Mouse (Mus musculus): Measurements from ENCODE around the gene Nat8. TPM values are rescaled to one million over a fixed set of nuclear protein-coding genes. Genes with fewer than 3 reads are reported as not detected.
A peak's percentile ranks its signal among the peaks of the same experiment; 100 is the strongest.
"Not testable (repeated sequence)": the region's sequence is repeated elsewhere in the genome, so short reads cannot be mapped to it uniquely, and the experiment has no call there.

The Nat8 gene
- polyA plus RNA-seq, 1 experiment = 4.2 TPM

DNA sequence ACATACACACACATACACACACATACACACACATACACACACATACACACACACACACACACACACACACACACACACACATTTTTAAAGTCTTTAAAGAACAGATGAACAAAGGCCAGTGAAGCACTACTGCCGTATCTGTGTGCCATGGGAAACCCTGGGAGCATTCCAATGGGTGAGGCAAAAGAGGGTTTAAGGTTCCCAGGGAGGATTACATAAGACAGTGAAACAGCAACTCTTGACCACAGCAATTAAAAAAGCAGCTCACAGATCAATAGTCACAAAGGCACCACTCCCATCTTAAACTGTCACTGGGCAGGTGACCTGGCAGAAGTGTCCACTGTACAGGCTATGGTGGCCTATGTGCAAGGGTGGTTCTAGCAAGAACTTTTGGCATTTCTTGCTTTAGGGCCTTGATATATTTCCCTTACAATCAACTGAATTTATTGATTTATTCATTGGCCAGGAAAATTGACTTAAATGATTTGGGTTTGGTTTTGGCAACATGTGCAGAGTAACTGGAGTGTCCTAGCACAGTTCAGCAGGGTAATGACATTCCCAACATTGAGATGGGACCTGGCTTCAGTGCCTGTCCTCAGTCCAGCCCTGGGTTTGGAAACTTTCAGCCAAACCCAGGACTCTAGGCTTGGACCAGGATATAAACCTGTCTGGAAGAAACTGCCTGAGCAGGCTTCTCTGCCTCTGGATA, 8.3 kb downstream of the Nat8 start:
- Histone ChIP-seq H3K4me3 (replicated peaks; ENCODE audit: insufficient read depth, low read depth, low read length) (no peak overlapping the region), H3K27ac (ENCODE audit: insufficient read depth, low read length) (no peak overlapping the region), H3K27me3 (ENCODE audit: control insufficient read depth, insufficient read depth, low read length) (no peaks in the 10 kb centered on the region), H3K4me1 (ENCODE audit: control insufficient read depth, insufficient read depth, low read length) (no peaks in the 10 kb centered on the region)
- DNase-seq = no peak
- TF ChIP-seq CTCF (IDR thresholded peaks at IDR 0.05; ENCODE audit: borderline replicate concordance, insufficient read depth, low read depth, low read length) = no peak
- TF ChIP-seq POLR2A (IDR thresholded peaks at IDR 0.05; ENCODE audit: borderline replicate concordance, insufficient read depth, low read length) = no peak
- 85% methylated on average over 1 of the region's 1 CpGs for WGBS

DNA sequence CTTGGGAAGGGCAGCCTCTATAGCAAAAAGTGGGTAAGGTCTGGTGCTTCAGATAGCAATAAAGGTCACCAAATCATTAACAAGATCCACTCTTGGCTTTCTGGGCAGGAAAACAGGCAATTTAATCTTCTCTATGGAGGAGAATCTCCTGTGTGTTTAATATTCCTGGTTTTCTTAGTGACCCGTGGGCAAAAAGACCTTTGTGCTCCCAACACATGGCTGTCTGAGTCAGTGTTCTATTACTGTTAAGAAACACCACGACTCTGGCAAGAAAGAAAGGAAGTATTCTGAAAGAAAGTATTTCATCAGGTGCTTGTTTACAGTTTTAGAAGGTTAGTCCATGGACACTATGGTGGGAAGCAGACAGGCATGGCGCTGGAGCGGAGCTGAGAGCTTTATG, 9.6 kb downstream of the Nat8 start:
- H3K27me3 ChIP-seq (ENCODE audit: control insufficient read depth, insufficient read depth, low read length) = no peaks in the 10 kb centered on the region
- 81% methylated on average over 4 of the region's 4 CpGs for WGBS
- H3K4me1 ChIP-seq (ENCODE audit: control insufficient read depth, insufficient read depth, low read length) = no peaks in the 10 kb centered on the region
- no peak overlapping the region for H3K27ac ChIP-seq (ENCODE audit: insufficient read depth, low read length)
- TF ChIP-seq CTCF (IDR thresholded peaks at IDR 0.05; ENCODE audit: borderline replicate concordance, insufficient read depth, low read depth, low read length) = no peak
- no peak for TF ChIP-seq POLR2A (IDR thresholded peaks at IDR 0.05; ENCODE audit: borderline replicate concordance, insufficient read depth, low read length)
- no peak overlapping the region for H3K4me3 ChIP-seq (replicated peaks; ENCODE audit: insufficient read depth, low read depth, low read length)
- no peak for DNase-seq

DNA sequence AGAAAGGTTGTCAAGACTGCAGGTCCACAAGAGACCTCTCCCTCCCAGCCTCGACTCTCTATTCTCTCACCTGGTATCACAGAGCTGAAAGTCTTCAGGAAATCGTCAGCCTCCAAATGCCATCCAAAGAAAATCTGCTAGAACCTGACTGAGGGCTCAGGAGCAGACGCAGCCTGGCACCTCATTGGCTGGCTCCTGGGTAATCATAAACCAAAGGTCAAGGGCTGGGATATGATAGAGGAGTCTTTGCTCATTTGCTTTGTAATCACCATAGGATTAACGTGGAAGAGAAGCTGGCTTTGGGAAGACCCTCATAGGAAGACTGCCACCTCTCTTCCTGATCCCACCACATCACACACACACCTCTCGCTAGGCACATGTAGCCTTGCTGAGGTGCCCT, 11.0 kb downstream of the Nat8 start, which contains the start of the genes Nat8f6 and Nat8f5:
Nat8f6 (minus strand) TSS at position 118 of the 400 bp plus-strand sequence.
Nat8f5 (minus strand) TSS at position 136 of the 400 bp plus-strand sequence.
- Histone ChIP-seq H3K4me1 (ENCODE audit: control insufficient read depth, insufficient read depth, low read length) (no peaks in the 10 kb centered on the region), H3K27me3 (ENCODE audit: control insufficient read depth, insufficient read depth, low read length) (no peaks in the 10 kb centered on the region), H3K27ac (ENCODE audit: insufficient read depth, low read length) (no peak within 1 kb of the TSS), H3K4me3 (replicated peaks; ENCODE audit: insufficient read depth, low read depth, low read length) (no peak within 1 kb of the TSS)
- TF ChIP-seq POLR2A (IDR thresholded peaks at IDR 0.05; ENCODE audit: borderline replicate concordance, insufficient read depth, low read length) (no peak), CTCF (IDR thresholded peaks at IDR 0.05; ENCODE audit: borderline replicate concordance, insufficient read depth, low read depth, low read length) (no peak)
- WGBS = 82% methylated on average over 5 of the region's 5 CpGs
- DNase-seq = no peak

DNA sequence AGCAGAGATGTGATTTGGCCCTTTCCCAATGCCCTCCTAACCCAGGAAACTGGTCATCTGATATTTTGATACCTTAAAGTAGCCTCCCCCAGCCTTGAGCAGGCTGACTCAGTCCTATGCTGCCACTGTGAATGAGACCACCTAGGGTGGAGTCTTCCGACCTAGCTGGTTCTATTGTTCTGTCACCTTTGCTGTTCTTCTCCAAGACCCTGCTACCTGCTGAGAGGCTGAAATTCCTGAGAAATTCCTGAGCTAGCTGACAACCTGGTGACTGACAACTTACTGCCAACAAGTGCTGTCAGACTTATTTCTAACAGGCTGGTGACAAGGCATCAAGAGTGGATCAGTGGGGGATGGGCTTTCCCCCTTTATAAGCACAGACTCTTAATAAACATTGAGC, 13.5 kb downstream of the Nat8 start:
- TF ChIP-seq CTCF (IDR thresholded peaks at IDR 0.05; ENCODE audit: borderline replicate concordance, insufficient read depth, low read depth, low read length) (no peak), POLR2A (IDR thresholded peaks at IDR 0.05; ENCODE audit: borderline replicate concordance, insufficient read depth, low read length) (no peak)
- Histone ChIP-seq H3K4me1 (ENCODE audit: control insufficient read depth, insufficient read depth, low read length) (no peaks in the 10 kb centered on the region), H3K27ac (ENCODE audit: insufficient read depth, low read length) (no peak overlapping the region), H3K4me3 (replicated peaks; ENCODE audit: insufficient read depth, low read depth, low read length) (no peak overlapping the region), H3K27me3 (ENCODE audit: control insufficient read depth, insufficient read depth, low read length) (no peaks in the 10 kb centered on the region)
- no peak for DNase-seq
- WGBS = 15% methylated on average over 1 of the region's 1 CpGs

DNA sequence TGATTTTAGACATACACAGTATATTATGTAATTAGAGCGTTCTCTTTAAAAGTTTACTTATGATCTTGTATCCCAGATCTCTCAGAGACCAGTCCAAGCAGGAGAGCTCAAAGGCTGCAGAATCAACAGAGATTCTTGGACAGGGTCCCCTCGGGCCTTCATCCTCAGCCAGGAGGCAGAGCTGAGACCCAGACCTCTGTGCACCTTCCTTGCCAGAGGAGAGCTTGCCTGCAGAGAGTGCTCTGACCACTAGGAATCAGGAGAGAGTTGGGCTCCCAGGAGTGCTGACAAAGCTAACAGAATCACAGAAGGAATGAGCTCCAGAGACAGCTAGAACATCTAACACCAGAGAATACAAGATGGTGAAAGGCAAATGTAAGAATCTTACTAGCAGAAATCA, 18.5 kb downstream of the Nat8 start:
- 0 out of 2 replicates have a peak, but pooled peaks cover 3% of the 10 kb centered on the region for H3K4me1 ChIP-seq (ENCODE audit: control insufficient read depth, insufficient read depth, low read length)
- no peak overlapping the region for H3K4me3 ChIP-seq (replicated peaks; ENCODE audit: insufficient read depth, low read depth, low read length)
- no peak for TF ChIP-seq POLR2A (IDR thresholded peaks at IDR 0.05; ENCODE audit: borderline replicate concordance, insufficient read depth, low read length)
- 85% methylated on average over 2 of the region's 2 CpGs for WGBS
- no peak for DNase-seq
- H3K27ac ChIP-seq (ENCODE audit: insufficient read depth, low read length) = no peak overlapping the region
- no peaks in the 10 kb centered on the region; the same call in 1 of the 2 replicates for H3K27me3 ChIP-seq (ENCODE audit: control insufficient read depth, insufficient read depth, low read length)

DNA sequence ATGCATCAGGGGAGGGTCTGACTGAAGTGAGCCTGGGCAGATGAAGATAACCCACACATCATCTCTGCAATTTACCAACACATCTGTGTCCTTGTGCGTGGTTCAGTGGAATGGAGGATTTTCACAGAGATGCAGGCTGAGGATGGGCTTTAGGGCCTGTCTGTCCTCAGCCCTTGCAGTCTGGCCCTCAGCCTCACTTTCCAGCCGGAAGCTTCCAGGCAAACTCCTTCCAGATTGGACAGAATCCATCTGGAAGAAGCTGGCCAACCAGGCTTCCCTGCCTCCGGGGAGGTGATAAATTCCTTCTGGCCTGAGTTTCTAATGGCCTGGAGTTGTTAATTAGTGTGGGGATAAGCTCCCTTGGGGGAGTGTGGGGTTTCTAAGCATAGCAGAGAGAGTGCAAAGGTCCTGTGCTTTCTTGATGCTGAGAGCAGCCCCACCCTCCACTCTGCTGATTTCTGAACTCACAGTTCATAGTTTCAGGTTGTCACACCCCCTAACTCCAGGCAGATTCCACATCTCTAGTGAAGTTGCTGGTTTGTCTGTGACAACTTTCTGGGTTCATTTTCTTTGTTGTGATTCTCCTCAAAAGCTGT, 20.8 kb downstream of the Nat8 start:
- H3K27me3 ChIP-seq (ENCODE audit: control insufficient read depth, insufficient read depth, low read length); H3K4me3 ChIP-seq (replicated peaks; ENCODE audit: insufficient read depth, low read depth, low read length); H3K4me1 ChIP-seq (ENCODE audit: control insufficient read depth, insufficient read depth, low read length); H3K27ac ChIP-seq (ENCODE audit: insufficient read depth, low read length): not testable (repeated sequence)
- 36% methylated on average over 3 of the region's 3 CpGs for WGBS
- peak in 1 of 2 experiments; percentile 15 for DNase-seq

DNA sequence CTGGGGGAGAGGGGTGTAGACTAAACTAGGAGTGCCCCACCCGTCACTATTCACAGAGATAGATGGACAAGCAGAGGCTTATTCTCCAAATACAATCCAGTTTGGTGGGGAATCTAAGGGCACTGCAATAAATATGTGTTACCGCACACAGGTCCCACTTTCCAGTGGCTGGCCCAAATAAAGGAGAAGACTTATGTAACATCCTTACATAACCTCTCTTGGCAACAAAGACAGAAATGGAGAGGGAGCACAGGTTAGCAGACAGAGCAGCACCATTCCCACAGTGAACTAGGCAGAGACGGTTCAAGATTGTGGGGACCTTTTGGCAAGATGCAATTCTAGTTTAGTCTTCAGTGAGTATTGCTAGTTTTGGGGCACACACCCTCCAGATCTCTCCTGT, 21.4 kb downstream of the Nat8 start:
- H3K4me3 ChIP-seq (replicated peaks; ENCODE audit: insufficient read depth, low read depth, low read length); H3K27me3 ChIP-seq (ENCODE audit: control insufficient read depth, insufficient read depth, low read length); DNase-seq; H3K4me1 ChIP-seq (ENCODE audit: control insufficient read depth, insufficient read depth, low read length); H3K27ac ChIP-seq (ENCODE audit: insufficient read depth, low read length): not testable (repeated sequence)
- 53% methylated on average over 3 of the region's 3 CpGs for WGBS

DNA sequence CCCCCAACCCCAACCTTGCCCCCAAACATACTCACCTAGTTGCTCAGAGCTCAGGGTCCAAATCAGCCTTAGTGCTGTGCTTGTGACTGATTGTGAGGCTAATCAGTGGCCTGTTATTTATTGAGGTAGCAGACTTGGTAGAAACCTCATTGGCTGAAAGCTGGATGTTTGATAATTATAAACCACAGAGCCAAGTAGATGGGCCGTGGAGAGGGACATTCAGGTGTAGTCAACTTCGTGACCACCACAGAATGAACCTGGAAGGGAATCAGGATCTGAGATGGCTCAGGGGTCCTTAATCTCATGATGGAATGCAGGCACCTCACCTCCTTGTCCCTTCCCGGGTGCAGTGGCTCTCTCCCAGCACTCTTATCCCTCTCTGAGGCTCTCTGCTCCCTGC, 22.1 kb downstream of the Nat8 start:
- not testable (repeated sequence) for H3K27me3 ChIP-seq (ENCODE audit: control insufficient read depth, insufficient read depth, low read length); H3K4me1 ChIP-seq (ENCODE audit: control insufficient read depth, insufficient read depth, low read length); H3K4me3 ChIP-seq (replicated peaks; ENCODE audit: insufficient read depth, low read depth, low read length); H3K27ac ChIP-seq (ENCODE audit: insufficient read depth, low read length); DNase-seq
- whole genome bisulfite sequencing = 96% methylated on average over 2 of the region's 3 CpGs

DNA sequence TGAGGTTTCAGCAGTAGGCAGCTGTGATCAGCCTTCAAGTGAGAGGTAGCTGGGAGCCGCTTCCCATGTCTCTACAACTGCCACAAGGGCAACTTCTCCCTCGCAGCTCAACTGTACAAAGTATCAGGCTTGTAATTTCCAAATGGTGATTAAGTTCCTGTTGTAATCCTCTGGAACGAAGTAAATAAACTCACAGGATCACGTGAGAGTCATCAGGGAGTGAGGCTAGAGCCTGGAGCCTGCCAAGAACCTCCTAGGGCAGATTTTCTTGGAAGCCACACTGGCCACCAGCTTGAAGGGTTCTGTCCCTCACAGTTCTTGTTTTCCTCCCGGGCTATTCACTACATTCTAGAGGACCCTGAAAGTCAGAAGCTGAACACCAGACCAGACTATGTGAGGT, 28.7 kb downstream of the Nat8 start:
- WGBS = 38% methylated on average over 5 of the region's 5 CpGs
- not testable (repeated sequence) for H3K27ac ChIP-seq (ENCODE audit: insufficient read depth, low read length)

More for the DNA sequence above, 28.7 kb downstream of the Nat8 start:
- H3K4me1 ChIP-seq (ENCODE audit: control insufficient read depth, insufficient read depth, low read length); H3K4me3 ChIP-seq (replicated peaks; ENCODE audit: insufficient read depth, low read depth, low read length); H3K27me3 ChIP-seq (ENCODE audit: control insufficient read depth, insufficient read depth, low read length); DNase-seq: not testable (repeated sequence)

Other genes starting within 250 kb of the Nat8 start
- gene Alms1, start 244.6 kb downstream of the Nat8 start, polyA plus RNA-seq (2012; rRNA removed) = 14.1 and 14.9 TPM in 2 replicates
- gene Nat8f7, start 118.9 kb downstream of the Nat8 start, polyA plus RNA-seq (2012; rRNA removed) = 0.62 and 0.65 TPM in 2 replicates
- gene Nat8f3, start 66.3 kb downstream of the Nat8 start, polyA plus RNA-seq (2012; rRNA removed) = 10.3 and 11.3 TPM in 2 replicates
- gene Nat8f6, start 11.1 kb downstream of the Nat8 start, polyA plus RNA-seq (2012; rRNA removed) = 2.2 and 4.0 TPM in 2 replicates
- 7.3 and 9.1 TPM in 2 replicates for gene Nat8f5, start 11.1 kb downstream of the Nat8 start, polyA plus RNA-seq (2012; rRNA removed)
- gene Nat8f2, start 37.1 kb upstream of the Nat8 start, polyA plus RNA-seq (2012; rRNA removed) = 0.31 and 0.33 TPM in 2 replicates
- gene Nat8f4, start 72.8 kb upstream of the Nat8 start, polyA plus RNA-seq (2012; rRNA removed) = 9.8 and 10.2 TPM in 2 replicates
- 141 and 158 TPM in 2 replicates for gene Tprkb, start 79.8 kb upstream of the Nat8 start, polyA plus RNA-seq (2012; rRNA removed)
- 49.1 and 54.0 TPM in 2 replicates for gene Nat8f1, start 83.6 kb upstream of the Nat8 start, polyA plus RNA-seq (2012; rRNA removed)
- 143 and 150 TPM in 2 replicates for gene Dusp11, start 129.6 kb upstream of the Nat8 start, polyA plus RNA-seq (2012; rRNA removed)
- gene Figla, start 184.1 kb upstream of the Nat8 start, polyA plus RNA-seq (2012; rRNA removed) = not detected in 2 replicates
- 54.9 and 56.2 TPM in 2 replicates for gene Add2, start 196.6 kb upstream of the Nat8 start, polyA plus RNA-seq (2012; rRNA removed)

Data from cerebellum, adult 2 months (tissue).